Mouse (Mus musculus): ENCODE results near the gene Gpr156. TPM values are rescaled to one million over a fixed set of nuclear protein-coding genes. Genes with fewer than 3 reads are reported as not detected.
"Not testable (repeated sequence)": the region's sequence is repeated elsewhere in the genome, so short reads cannot be mapped to it uniquely, and the experiment has no call there.

Gene Gpr156
- polyA plus RNA-seq, 2 experiments = 0.59 to 0.78 TPM

- Histone ChIP-seq H3K27ac (replicated peaks; ENCODE audit: low read depth, low read length) (no peak overlapping the region), H3K4me3 (replicated peaks; ENCODE audit: low read length) (no peak overlapping the region), H3K9ac (ENCODE audit: low read depth, low read length, severe bottlenecking) (no peak overlapping the region), H3K36me3 (ENCODE audit: control insufficient read depth, insufficient read depth, low read length) (no peaks in the 10 kb centered on the region), H3K4me1 (ENCODE audit: control insufficient read depth, insufficient read depth, low read length) (no peaks in the 10 kb centered on the region), H3K27me3 (ENCODE audit: control insufficient read depth, insufficient read depth, low read length) (no peaks in the 10 kb centered on the region), H3K9me3 (ENCODE audit: control insufficient read depth, low read length) (no peaks in the 10 kb centered on the region), H3K4me2 (replicated peaks; ENCODE audit: low read depth, low read length, severe bottlenecking) (no peak overlapping the region)
- no peak for DNase-seq (ENCODE audit: low spot score)
- TF ChIP-seq POLR2A (IDR thresholded peaks at IDR 0.05; ENCODE audit: borderline replicate concordance, extremely low read depth, insufficient read depth, insufficient read length) = no peak
- WGBS = 83% methylated on average over 9 of the region's 9 CpGs
- ATAC-seq (ENCODE audit: low FRiP score, low read depth) = no peak
These were observed 116.3 kb downstream of the Gpr156 start for GRCm38 (mm10) chr16:38032644-38033043.

GRCm38 (mm10) chr16:38033071-38033470, 116.8 kb downstream of the Gpr156 start:
- TF ChIP-seq POLR2A (IDR thresholded peaks at IDR 0.05; ENCODE audit: borderline replicate concordance, extremely low read depth, insufficient read depth, insufficient read length) = no peak
- Histone ChIP-seq H3K9ac (ENCODE audit: low read depth, low read length, severe bottlenecking) (no peak overlapping the region), H3K36me3 (ENCODE audit: control insufficient read depth, insufficient read depth, low read length) (no peaks in the 10 kb centered on the region), H3K27ac (replicated peaks; ENCODE audit: low read depth, low read length) (no peak overlapping the region), H3K4me1 (ENCODE audit: control insufficient read depth, insufficient read depth, low read length) (no peaks in the 10 kb centered on the region), H3K9me3 (ENCODE audit: control insufficient read depth, low read length) (no peaks in the 10 kb centered on the region), H3K27me3 (ENCODE audit: control insufficient read depth, insufficient read depth, low read length) (no peaks in the 10 kb centered on the region), H3K4me3 (replicated peaks; ENCODE audit: low read length) (no peak overlapping the region), H3K4me2 (replicated peaks; ENCODE audit: low read depth, low read length, severe bottlenecking) (no peak overlapping the region)
- 86% methylated on average over 5 of the region's 5 CpGs for WGBS
- no peak for DNase-seq (ENCODE audit: low spot score)
- ATAC-seq (ENCODE audit: low FRiP score, low read depth) = no peak

GRCm38 (mm10) chr16:38038101-38038500, 121.8 kb downstream of the Gpr156 start:
- H3K27me3 ChIP-seq (ENCODE audit: control insufficient read depth, insufficient read depth, low read length); DNase-seq (ENCODE audit: low spot score); H3K36me3 ChIP-seq (ENCODE audit: control insufficient read depth, insufficient read depth, low read length); H3K9ac ChIP-seq (ENCODE audit: low read depth, low read length, severe bottlenecking); H3K4me1 ChIP-seq (ENCODE audit: control insufficient read depth, insufficient read depth, low read length); H3K4me3 ChIP-seq (replicated peaks; ENCODE audit: low read length); H3K4me2 ChIP-seq (replicated peaks; ENCODE audit: low read depth, low read length, severe bottlenecking); H3K9me3 ChIP-seq (ENCODE audit: control insufficient read depth, low read length); H3K27ac ChIP-seq (replicated peaks; ENCODE audit: low read depth, low read length); ATAC-seq (ENCODE audit: low FRiP score, low read depth): not testable (repeated sequence)
- 67% methylated on average over 4 of the region's 4 CpGs for WGBS

- Histone ChIP-seq H3K9me3 (ENCODE audit: control insufficient read depth, low read length) (no peaks in the 10 kb centered on the region), H3K9ac (ENCODE audit: low read depth, low read length, severe bottlenecking) (no peak overlapping the region), H3K4me2 (replicated peaks; ENCODE audit: low read depth, low read length, severe bottlenecking) (no peak overlapping the region), H3K4me1 (ENCODE audit: control insufficient read depth, insufficient read depth, low read length) (no peaks in the 10 kb centered on the region), H3K36me3 (ENCODE audit: control insufficient read depth, insufficient read depth, low read length) (no peaks in the 10 kb centered on the region), H3K27me3 (ENCODE audit: control insufficient read depth, insufficient read depth, low read length) (no peaks in the 10 kb centered on the region), H3K4me3 (replicated peaks; ENCODE audit: low read length) (no peak overlapping the region), H3K27ac (replicated peaks; ENCODE audit: low read depth, low read length) (no peak overlapping the region)
- 88% methylated on average over 1 of the region's 1 CpGs for WGBS
- no peak for TF ChIP-seq POLR2A (IDR thresholded peaks at IDR 0.05; ENCODE audit: borderline replicate concordance, extremely low read depth, insufficient read depth, insufficient read length)
- ATAC-seq (ENCODE audit: low FRiP score, low read depth) (no peak), DNase-seq (ENCODE audit: low spot score) (no peak)
These were observed 125.9 kb downstream of the Gpr156 start for GRCm38 (mm10) chr16:38042160-38042559.

GRCm38 (mm10) chr16:38044551-38044950, 128.3 kb downstream of the Gpr156 start:
- Histone ChIP-seq H3K4me2 (replicated peaks; ENCODE audit: low read depth, low read length, severe bottlenecking) (no peak overlapping the region), H3K27me3 (ENCODE audit: control insufficient read depth, insufficient read depth, low read length) (no peaks in the 10 kb centered on the region), H3K9me3 (ENCODE audit: control insufficient read depth, low read length) (no peaks in the 10 kb centered on the region), H3K36me3 (ENCODE audit: control insufficient read depth, insufficient read depth, low read length) (no peaks in the 10 kb centered on the region), H3K4me1 (ENCODE audit: control insufficient read depth, insufficient read depth, low read length) (no peaks in the 10 kb centered on the region), H3K9ac (ENCODE audit: low read depth, low read length, severe bottlenecking) (no peak overlapping the region), H3K27ac (replicated peaks; ENCODE audit: low read depth, low read length) (no peak overlapping the region), H3K4me3 (replicated peaks; ENCODE audit: low read length) (no peak overlapping the region)
- WGBS = 83% methylated on average over 5 of the region's 5 CpGs
- no peak for TF ChIP-seq POLR2A (IDR thresholded peaks at IDR 0.05; ENCODE audit: borderline replicate concordance, extremely low read depth, insufficient read depth, insufficient read length)
- DNase-seq (ENCODE audit: low spot score) (no peak), ATAC-seq (ENCODE audit: low FRiP score, low read depth) (no peak)
